Mouse (Mus musculus) liver, embryonic 11.5 days (tissue): ENCODE measurements at regions not wholly inside any gene's neighbourhood (a gene's known extent, or its start where the extent isn't known, plus 50 kb on each side); places are given as distances from the start of the nearest gene placed in this dataset.

Source experiments
- ATAC-seq: fragments of 200-750 bp; cut with Nextera tagmentation; replicated peaks from 2 replicates; pipeline ENCODE4 v1.8.0; 2017; ENCODE audit warnings: moderate number of reproducible peaks, mild to moderate bottlenecking, moderate TSS enrichment, moderate library complexity; ENCODE audit not compliant: low FRiP score
- DNase-seq: peaks from one replicate; pipeline ENCODE4 v3.0.0-alpha.2; 2017; ENCODE audit warnings: low spot score
- H3K27ac ChIP-seq: fragments of 300-500 bp; sonication (generic); 2 replicates; pipeline ENCODE4 v1.5.1; 2014; ENCODE audit warnings: mild to moderate bottlenecking, low read depth, low read length, control low read depth
- H3K27me3 ChIP-seq: fragments of 300-500 bp; sonication (generic); replicated peaks from 2 replicates; pipeline ENCODE4 v1.6.1; 2014; ENCODE audit warnings: low read length, mixed read lengths; ENCODE audit not compliant: control insufficient read depth, insufficient read depth
- H3K36me3 ChIP-seq: fragments of 300-500 bp; sonication (generic); 2 replicates; pipeline ENCODE4 v1.6.1; 2014; ENCODE audit warnings: mild to moderate bottlenecking, low read length, moderate library complexity, mixed read lengths; ENCODE audit not compliant: control insufficient read depth, insufficient read depth
- H3K4me1 ChIP-seq: fragments of 300-500 bp; sonication (generic); replicated peaks from 2 replicates; pipeline ENCODE4 v1.6.1; 2014; ENCODE audit warnings: low read length, mixed read lengths; ENCODE audit not compliant: control insufficient read depth, insufficient read depth
- H3K4me2 ChIP-seq: fragments of 300-500 bp; sonication (generic); 2 replicates; pipeline ENCODE4 v1.6.1; 2014; ENCODE audit warnings: mild to moderate bottlenecking, control low read depth, moderate library complexity
- H3K4me3 ChIP-seq: fragments of 300-500 bp; sonication (generic); 2 replicates; pipeline ENCODE4 v1.5.1; 2014; ENCODE audit warnings: low read depth, low read length, control low read depth
- H3K9ac ChIP-seq: fragments of 300-500 bp; sonication (generic); 2 replicates; pipeline ENCODE4 v1.6.1; 2014; ENCODE audit warnings: low read depth, low read length, control low read depth
- H3K9me3 ChIP-seq: fragments of 300-500 bp; sonication (generic); 2 replicates; pipeline ENCODE4 v1.6.1; 2016; ENCODE audit warnings: low read length, inconsistent platforms, mixed read lengths; ENCODE audit not compliant: control insufficient read depth
- WGBS: fragments of 180-500 bp; shearing (Covaris S2); extraction: QIAGEN DNeasy Blood & Tissue Kit; methylation state at CpG from one replicate; pipeline ENCODE4 v1.1.7; 2014; 5-methylcytosine and 5-hydroxymethylcytosine counted together

DNA sequence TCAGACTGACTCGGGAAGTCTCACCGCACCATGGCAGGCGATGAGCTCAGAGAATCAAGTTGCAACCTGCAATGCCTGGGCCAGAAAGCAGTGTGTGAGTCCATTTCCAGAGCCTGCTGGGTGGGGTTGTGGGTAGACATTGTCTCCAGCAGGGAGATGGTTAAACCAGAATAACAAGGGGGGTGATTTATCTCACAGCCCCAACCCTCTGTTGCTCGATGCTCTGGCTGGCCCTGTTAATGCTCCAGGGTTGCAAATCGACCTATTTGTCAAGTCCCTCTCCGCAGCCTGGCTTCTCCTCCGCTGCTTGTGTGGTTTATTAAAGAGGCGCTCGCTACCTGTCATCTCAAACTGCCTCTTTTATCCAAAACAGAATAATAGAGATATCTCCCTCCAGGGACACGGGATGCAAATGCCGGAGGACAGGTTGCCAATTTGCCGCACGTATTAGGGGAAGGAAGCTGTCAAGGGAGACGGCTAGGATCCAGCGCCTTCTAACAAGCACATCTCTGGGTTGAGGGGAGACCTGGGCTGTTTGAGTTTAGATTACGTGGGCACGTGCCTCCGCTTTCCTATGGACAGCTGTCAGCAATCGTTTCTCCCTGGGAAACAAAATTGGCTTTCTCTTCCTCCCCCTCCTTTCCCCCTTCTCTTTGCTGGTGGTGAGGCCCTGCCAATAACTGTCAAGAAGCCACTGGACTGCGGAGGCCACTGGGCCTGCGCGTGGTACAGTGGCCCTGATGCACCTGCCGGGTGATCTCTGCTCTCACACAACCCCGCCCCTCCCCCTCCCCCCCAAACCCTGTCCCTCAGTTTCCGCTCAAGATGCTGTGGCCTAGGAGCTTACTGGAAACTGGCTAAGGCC is 57.4 kb upstream of the Pitx1 start:
- Histone ChIP-seq H3K4me2 (no peak overlapping the region), H3K36me3 (no peaks in the 10 kb centered on the region)

GRCm38 (mm10) chr13:55892250-55892649 is 56.3 kb upstream of the Pitx1 start:
- ATAC-seq (no peak), DNase-seq (no peak)
- WGBS = 80% methylated on average over 3 of the region's 3 CpGs
- Histone ChIP-seq H3K27me3 (no peaks in the 10 kb centered on the region; the same call in 1 of the 2 replicates), H3K27ac (no peak overlapping the region), H3K9ac (no peak overlapping the region), H3K4me3 (no peak overlapping the region), H3K4me1 (no peaks in the 10 kb centered on the region), H3K9me3 (no peaks in the 10 kb centered on the region), H3K36me3 (no peaks in the 10 kb centered on the region), H3K4me2 (no peak overlapping the region)

More for the DNA sequence above, 57.4 kb upstream of the Pitx1 start:
- no peaks in the 10 kb centered on the region; the same call in 1 of the 2 replicates for H3K27me3 ChIP-seq
- H3K9ac ChIP-seq = no peak overlapping the region
- H3K27ac ChIP-seq = no peak overlapping the region
- H3K9me3 ChIP-seq = no peaks in the 10 kb centered on the region
- WGBS = 76% methylated on average over 25 of the region's 25 CpGs
- ATAC-seq (no peak), DNase-seq (no peak)
- no peaks in the 10 kb centered on the region for H3K4me1 ChIP-seq
- H3K4me3 ChIP-seq = no peak overlapping the region

DNA sequence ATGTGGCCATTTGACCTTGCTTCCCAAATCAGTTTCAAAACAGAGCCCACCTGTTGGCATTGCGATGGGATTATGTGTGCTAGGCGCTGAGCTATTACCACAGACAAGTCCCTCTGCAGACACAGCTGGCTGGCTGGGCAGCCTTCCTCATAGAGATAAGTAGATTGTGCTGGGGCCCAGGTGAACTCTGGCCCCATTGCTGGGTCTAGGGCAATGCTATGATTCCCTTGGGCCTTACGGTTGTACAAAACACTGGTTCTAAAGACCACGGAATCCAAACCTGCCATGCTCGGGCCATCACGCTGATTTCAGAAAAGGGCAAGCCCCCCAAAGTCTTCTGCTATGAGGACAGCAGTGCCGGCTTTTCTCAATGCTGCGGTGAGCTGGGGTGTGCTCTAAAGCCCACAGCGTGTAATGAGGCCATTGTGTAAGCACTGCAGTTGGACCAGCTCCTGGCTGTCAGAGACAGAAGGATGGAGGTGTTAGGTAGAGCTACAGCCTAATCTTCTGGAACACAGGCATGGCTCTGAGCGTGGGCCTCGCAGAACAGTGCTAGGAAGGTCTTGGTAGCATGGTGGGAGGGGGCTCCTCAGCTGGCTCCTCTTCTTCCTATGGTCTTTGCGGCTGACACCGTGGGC is 51.2 kb upstream of the Pitx1 start:
- no peak overlapping the region for H3K4me2 ChIP-seq
- ATAC-seq (no peak), DNase-seq (no peak)
- WGBS = 79% methylated on average over 13 of the region's 13 CpGs
- H3K36me3 ChIP-seq = no peaks in the 10 kb centered on the region
- no peaks in the 10 kb centered on the region for H3K9me3 ChIP-seq
- no peaks in the 10 kb centered on the region for H3K27me3 ChIP-seq
- no peak overlapping the region for H3K27ac ChIP-seq
- H3K9ac ChIP-seq = no peak overlapping the region
- no peak overlapping the region for H3K4me3 ChIP-seq
- no peaks in the 10 kb centered on the region for H3K4me1 ChIP-seq
